ENCODE assay signal across 15 mouse cellular contexts in genomic region chr10:34461451-34461850, GRCm38 (mm10). TPM values are rescaled to one million over a fixed set of nuclear protein-coding genes. Genes with fewer than 3 reads are reported as not detected.
DNase-seq lines count a peak whose midpoint lies in the region; ATAC-seq lines count a peak whose summit lies in the region.
"Had no signal": no experiment of that assay in that cellular context is flagged by ENCODE, and none has a peak within 500 bp of the region (broad histone marks: within the 10 kb centered on the region; RNA-seq: fewer than 3 reads in every experiment).

No protein-coding gene starts in this region.

- H3K36me3 ChIP-seq in midbrain, embryonic 14.5 days (ENCODE audit: control insufficient read depth, insufficient read depth, low read length): no peaks in the 10 kb centered on the region
- no peaks in the 10 kb centered on the region for H3K36me3 ChIP-seq in midbrain, embryonic 13.5 days
- H3K36me3 ChIP-seq: limb, embryonic 13.5 days; stomach, embryonic 15.5 days had no signal

- H3K27me3 ChIP-seq in midbrain, embryonic 14.5 days (ENCODE audit: control insufficient read depth, insufficient read depth, low read length): no peaks in the 10 kb centered on the region
- no peaks in the 10 kb centered on the region for H3K27me3 ChIP-seq in midbrain, embryonic 13.5 days
- H3K27me3 ChIP-seq: limb, embryonic 13.5 days; stomach, embryonic 15.5 days had no signal

- no peak overlapping the region for H3K27ac ChIP-seq in midbrain, embryonic 14.5 days (replicated peaks; ENCODE audit: low read depth, low read length)
- H3K27ac ChIP-seq in midbrain, embryonic 13.5 days: no peak overlapping the region
- H3K27ac ChIP-seq: stomach, embryonic 15.5 days had no signal

- H3K4me3 ChIP-seq in midbrain, embryonic 14.5 days (replicated peaks; ENCODE audit: low read depth, low read length): no peak overlapping the region
- H3K4me3 ChIP-seq in midbrain, embryonic 13.5 days (replicated peaks): no peak overlapping the region
- H3K4me3 ChIP-seq: limb, embryonic 13.5 days; stomach, embryonic 15.5 days had no signal

- H3K4me2 ChIP-seq in midbrain, embryonic 14.5 days (ENCODE audit: low read length): no peak overlapping the region
- H3K4me2 ChIP-seq in midbrain, embryonic 13.5 days (replicated peaks): no peak overlapping the region
- H3K4me2 ChIP-seq: limb, embryonic 13.5 days; stomach, embryonic 15.5 days had no signal

- no peaks in the 10 kb centered on the region for H3K9me3 ChIP-seq in midbrain, embryonic 14.5 days (ENCODE audit: control insufficient read depth, low read length)
- no peaks in the 10 kb centered on the region for H3K9me3 ChIP-seq in midbrain, embryonic 13.5 days
- H3K9me3 ChIP-seq: limb, embryonic 13.5 days; stomach, embryonic 15.5 days had no signal

- DNase-seq in adrenal gland, postnatal 14 days: peak; percentile 13
- no peak for DNase-seq in adrenal gland, adult 8-10 months
- DNase-seq in heart, postnatal 4 days: peak; percentile 61
- DNase-seq in heart, adult 9 months (ENCODE audit: low spot score in 2 of 2): no peak
- DNase-seq in midbrain, embryonic 14.5 days: peak; percentile 24
- DNase-seq in frontal cortex, postnatal 25 days (ENCODE audit: low spot score in 2 of 2): no peak
- DNase-seq in layer of hippocampus, adult 8-10 months (ENCODE audit: low spot score in 2 of 2): no peak
- DNase-seq: kidney, adult 2 months; thymus, postnatal 14 days had no signal

- H3K9ac ChIP-seq in midbrain, embryonic 14.5 days (replicated peaks; ENCODE audit: low read length): no peak overlapping the region
- H3K9ac ChIP-seq in midbrain, embryonic 13.5 days (replicated peaks): no peak overlapping the region
- H3K9ac ChIP-seq: limb, embryonic 13.5 days; stomach, embryonic 15.5 days had no signal

- ATAC-seq in midbrain, embryonic 14.5 days (ENCODE audit: low FRiP score, low TSS enrichment): no peak
- no peak for ATAC-seq in midbrain, embryonic 13.5 days
- ATAC-seq: hindbrain, embryonic 16.5 days; Patski had no signal

- no peaks in the 10 kb centered on the region for H3K4me1 ChIP-seq in midbrain, embryonic 14.5 days (ENCODE audit: control insufficient read depth, insufficient read depth, low read length)
- no peaks in the 10 kb centered on the region for H3K4me1 ChIP-seq in midbrain, embryonic 13.5 days (replicated peaks)
- H3K4me1 ChIP-seq: limb, embryonic 13.5 days; stomach, embryonic 15.5 days had no signal

- 59% methylated on average over 4 of the region's 4 CpGs for WGBS in midbrain, embryonic 14.5 days
- 75% methylated on average over 4 of the region's 4 CpGs for WGBS in midbrain, embryonic 13.5 days

RNA-seq across cellular contexts. Expression of gene Frk, which starts 21.7 kb away (rescaled TPM):
- 8.5 and 8.6 TPM in 2 replicates for total RNA-seq in adrenal gland, postnatal 14 days (2021)
- total RNA-seq in adrenal gland, adult 8-10 months (2022): 10 to 100 TPM in 3 of 4 experiments, 1 to 10 TPM in 1; 8.7 to 18.4 (median 13.8) TPM
- total RNA-seq in heart, postnatal 4 days (2021): 1 to 10 TPM; 4.2 to 5.6 TPM
- 0.13 and 0.46 TPM in 2 replicates for polyA plus RNA-seq in midbrain, embryonic 14.5 days (2014; fragmentation: Nextera tagmentation; extraction: Ambion mirVana)
- polyA plus RNA-seq in midbrain, embryonic 13.5 days (2015; fragmentation: Nextera tagmentation; extraction: Ambion mirVana): 0.51 and 0.52 TPM in 2 replicates
- total RNA-seq in layer of hippocampus, adult 8-10 months (2022): under 1 TPM; 0.12 to 0.25 (median 0.15) TPM
- total RNA-seq: megakaryocyte-erythroid progenitor cell, adult 5-6 weeks had no signal

RNA-seq across cellular contexts. Expression of gene Nt5dc1, which starts 43.1 kb away (rescaled TPM):
- total RNA-seq in adrenal gland, postnatal 14 days (2021): 17.5 and 20.2 TPM in 2 replicates
- 10 to 100 TPM; 19.2 to 27.8 (median 22.3) TPM for total RNA-seq in adrenal gland, adult 8-10 months (2022)
- total RNA-seq in heart, postnatal 4 days (2021): 10 to 100 TPM; 10.4 to 11.1 TPM
- 1.2 and 1.9 TPM in 2 replicates for polyA plus RNA-seq in midbrain, embryonic 14.5 days (2014; fragmentation: Nextera tagmentation; extraction: Ambion mirVana)
- polyA plus RNA-seq in midbrain, embryonic 13.5 days (2015; fragmentation: Nextera tagmentation; extraction: Ambion mirVana): 2.7 and 2.8 TPM in 2 replicates
- 1 to 10 TPM; 3.4 to 5.0 (median 4.0) TPM for total RNA-seq in layer of hippocampus, adult 8-10 months (2022)

Comparison
In these comparisons a context has a peak if more than half of its experiments do, and no peak if none do; other contexts are left out.
1. DNase-seq: peak in adrenal gland, postnatal 14 days (single experiment), heart, postnatal 4 days (single experiment) and midbrain, embryonic 14.5 days (single experiment); none in adrenal gland, adult 8-10 months (single experiment), heart, adult 9 months (0 of 2), frontal cortex, postnatal 25 days (0 of 2) and layer of hippocampus, adult 8-10 months (0 of 2).